ENCODE assay signal across 12 mouse cellular contexts in the genomic region with DNA sequence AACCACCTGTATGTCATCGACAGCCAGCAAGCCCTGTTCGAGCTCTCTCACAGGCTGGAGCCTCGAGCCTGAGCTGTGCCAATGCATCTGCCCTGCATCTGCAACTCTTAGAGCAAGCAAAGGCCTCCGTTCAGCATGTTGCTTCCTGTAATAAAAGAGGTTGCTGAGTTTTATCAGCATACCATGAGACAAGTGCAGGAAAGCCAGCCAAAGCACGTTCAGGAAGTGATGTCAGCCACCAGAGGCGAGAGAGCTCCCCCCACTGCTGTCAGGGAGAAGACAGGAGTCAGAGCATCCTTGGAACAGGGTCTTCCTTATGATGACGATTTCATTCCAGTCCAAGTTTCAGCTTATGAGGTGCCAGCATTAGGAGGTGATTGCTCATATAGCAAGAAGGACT. TPM values are rescaled to one million over a fixed set of nuclear protein-coding genes. Genes with fewer than 3 reads are reported as not detected.
DNase-seq lines count a peak whose midpoint lies in the region; ATAC-seq lines count a peak whose summit lies in the region.
"Had no signal": no experiment of that assay in that cellular context is flagged by ENCODE, and none has a peak within 500 bp of the region (broad histone marks: within the 10 kb centered on the region; RNA-seq: fewer than 3 reads in every experiment).

No protein-coding gene starts in this region.

- H3K27me3 ChIP-seq in embryonic facial prominence, embryonic 14.5 days (replicated peaks; ENCODE audit: control insufficient read depth, insufficient read depth, low read length) = no peaks in the 10 kb centered on the region
- H3K27me3 ChIP-seq in embryonic facial prominence, embryonic 10.5 days (replicated peaks; ENCODE audit: low read depth, poor library complexity, severe bottlenecking) = no peaks in the 10 kb centered on the region
- H3K27me3 ChIP-seq: liver, embryonic 15.5 days; neural tube, embryonic 12.5 days had no signal

- intact Hi-C loops in left cerebral cortex, postnatal 14 days (cut with DNase I) = no loop called here

- peak; percentile 37 for DNase-seq in embryonic facial prominence, embryonic 14.5 days (ENCODE audit: low spot score)
- DNase-seq in embryonic facial prominence, embryonic 10.5 days (ENCODE audit: low spot score) = no peak
- peak; percentile 46 for DNase-seq in lung, postnatal 25 days (ENCODE audit: low spot score)
- DNase-seq in cerebellum, adult 9-11 months = no peak
- DNase-seq in left cerebral cortex, postnatal 14 days (ENCODE audit: low spot score in 2 of 2) = no peak
- DNase-seq in adipocyte (ENCODE audit: low spot score) = no peak
- DNase-seq: cerebellum, postnatal 10 days had no signal

- no peak overlapping the region for H3K27ac ChIP-seq in embryonic facial prominence, embryonic 14.5 days (replicated peaks; ENCODE audit: low read depth, low read length)
- H3K27ac ChIP-seq in embryonic facial prominence, embryonic 10.5 days (replicated peaks) = no peak overlapping the region
- H3K27ac ChIP-seq: liver, embryonic 15.5 days; neural tube, embryonic 12.5 days had no signal

- WGBS in embryonic facial prominence, embryonic 14.5 days = 53% methylated on average over 7 of the region's 7 CpGs
- WGBS in embryonic facial prominence, embryonic 10.5 days = 69% methylated on average over 7 of the region's 7 CpGs

- no peaks in the 10 kb centered on the region for H3K9me3 ChIP-seq in embryonic facial prominence, embryonic 14.5 days (ENCODE audit: control insufficient read depth, low read length)
- H3K9me3 ChIP-seq in embryonic facial prominence, embryonic 10.5 days = no peaks in the 10 kb centered on the region
- H3K9me3 ChIP-seq: liver, embryonic 15.5 days; neural tube, embryonic 12.5 days had no signal

- H3K4me1 ChIP-seq in embryonic facial prominence, embryonic 14.5 days (ENCODE audit: control insufficient read depth, insufficient read depth, low read length) = peaks cover 12% of the 10 kb centered on the region
- peaks cover 25% of the 10 kb centered on the region for H3K4me1 ChIP-seq in embryonic facial prominence, embryonic 10.5 days
- H3K4me1 ChIP-seq: liver, embryonic 15.5 days had no signal

- ATAC-seq in embryonic facial prominence, embryonic 14.5 days (ENCODE audit: low read depth) = no peak
- ATAC-seq in activated CD4-positive, CD25-positive, alpha-beta regulatory T cell, adult 4 months = peak; percentile 61
- ATAC-seq in hematopoietic stem cell, adult 5-6 weeks (replicated peaks in 1 of 2; ENCODE audit: insufficient read depth in 1 of 2, low FRiP score in 2 of 2, low TSS enrichment in 1 of 2, low read depth in 1 of 2, poor library complexity in 2 of 2, severe bottlenecking in 2 of 2) = peak; percentile 55 to 75; a peak in 3 of 4 replicates
- ATAC-seq: intestine, embryonic 16.5 days had no signal

- no peak overlapping the region for H3K9ac ChIP-seq in embryonic facial prominence, embryonic 14.5 days (ENCODE audit: low read depth, low read length)
- H3K9ac ChIP-seq: liver, embryonic 15.5 days; neural tube, embryonic 12.5 days had no signal

- no peaks in the 10 kb centered on the region for H3K36me3 ChIP-seq in embryonic facial prominence, embryonic 14.5 days (ENCODE audit: control insufficient read depth, insufficient read depth, low read length)
- H3K36me3 ChIP-seq in embryonic facial prominence, embryonic 10.5 days (replicated peaks) = no peaks in the 10 kb centered on the region; the same call in 1 of the 2 replicates
- H3K36me3 ChIP-seq: liver, embryonic 15.5 days had no signal

- H3K4me3 ChIP-seq in embryonic facial prominence, embryonic 14.5 days (ENCODE audit: low read depth, low read length) = no peak overlapping the region
- no peak overlapping the region for H3K4me3 ChIP-seq in embryonic facial prominence, embryonic 10.5 days
- H3K4me3 ChIP-seq: liver, embryonic 15.5 days; neural tube, embryonic 12.5 days had no signal

- H3K4me2 ChIP-seq in embryonic facial prominence, embryonic 14.5 days (ENCODE audit: low read depth, low read length) = no peak overlapping the region
- H3K4me2 ChIP-seq: liver, embryonic 15.5 days; neural tube, embryonic 12.5 days had no signal

RNA-seq across cellular contexts. Expression of a gene that starts 48.1 kb away (rescaled TPM):
- polyA plus RNA-seq in embryonic facial prominence, embryonic 14.5 days (2014; fragmentation: Nextera tagmentation; extraction: Ambion mirVana) = 27.8 and 35.2 TPM in 2 replicates
- polyA plus RNA-seq in embryonic facial prominence, embryonic 10.5 days (2016; fragmentation: Nextera tagmentation; extraction: Ambion mirVana) = 52.1 and 55.4 TPM in 2 replicates
- 10 to 100 TPM; 27.0 to 34.7 TPM for polyA plus RNA-seq in activated CD4-positive, CD25-positive, alpha-beta regulatory T cell, adult 4 months (2017; shearing (Covaris generic))
- total RNA-seq in hematopoietic stem cell, adult 5-6 weeks (2017) = 227 and 261 TPM in 2 replicates
- total RNA-seq in left cerebral cortex, postnatal 14 days (2021) = under 1 TPM; 0.74 to 0.81 TPM

Comparison
In these comparisons a context has a peak if more than half of its experiments do, and no peak if none do; other contexts are left out.
1. DNase-seq: peak in embryonic facial prominence, embryonic 14.5 days (single experiment) and lung, postnatal 25 days (single experiment); none in embryonic facial prominence, embryonic 10.5 days (single experiment), cerebellum, adult 9-11 months (single experiment), left cerebral cortex, postnatal 14 days (0 of 2) and adipocyte (single experiment).